Mouse (Mus musculus) embryonic facial prominence, embryonic 15.5 days (tissue): ENCODE results near the gene Eif2d. TPM values are rescaled to one million over a fixed set of nuclear protein-coding genes. Genes with fewer than 3 reads are reported as not detected.

ENCODE experiments used
- ATAC-seq: fragments of 200-750 bp; cut with Nextera tagmentation; 2 replicates; pipeline ENCODE4 v1.8.0; 2017; ENCODE audit warnings: low read depth, moderate TSS enrichment; ENCODE audit not compliant: insufficient number of reproducible peaks, low FRiP score, low TSS enrichment
- H3K27ac ChIP-seq: fragments of 300-500 bp; sonication (generic); replicated peaks from 2 replicates; pipeline ENCODE4 v1.5.1; 2015; ENCODE audit warnings: mild to moderate bottlenecking, inconsistent platforms
- H3K27me3 ChIP-seq: fragments of 300-500 bp; sonication (generic); 2 replicates; pipeline ENCODE4 v1.6.1; 2015; ENCODE audit warnings: inconsistent platforms
- H3K36me3 ChIP-seq: fragments of 300-500 bp; sonication (generic); 2 replicates; pipeline ENCODE4 v1.6.1; 2015; ENCODE audit warnings: mild to moderate bottlenecking, inconsistent platforms
- H3K4me1 ChIP-seq: fragments of 300-500 bp; sonication (generic); 2 replicates; pipeline ENCODE4 v1.6.1; 2015; ENCODE audit warnings: inconsistent platforms
- H3K4me2 ChIP-seq: fragments of 300-500 bp; sonication (generic); replicated peaks from 2 replicates; pipeline ENCODE4 v1.6.1; 2015; ENCODE audit warnings: mild to moderate bottlenecking, inconsistent platforms
- H3K4me3 ChIP-seq: fragments of 300-500 bp; sonication (generic); replicated peaks from 2 replicates; pipeline ENCODE4 v1.5.1; 2015; ENCODE audit warnings: mild to moderate bottlenecking, inconsistent platforms
- H3K9ac ChIP-seq: fragments of 300-500 bp; sonication (generic); 2 replicates; pipeline ENCODE4 v1.6.1; 2015; ENCODE audit warnings: inconsistent platforms
- H3K9me3 ChIP-seq: fragments of 300-500 bp; sonication (generic); replicated peaks from 2 replicates; pipeline ENCODE4 v1.6.1; 2016; ENCODE audit warnings: inconsistent platforms
- WGBS: fragments of 180-500 bp; shearing (Covaris S2); methylation state at CpG from one replicate; pipeline ENCODE4 v1.1.7; 2015; 5-methylcytosine and 5-hydroxymethylcytosine counted together
- polyA plus RNA-seq: library from polyadenylated mRNA; unstranded; fragments of >200 nt; fragmentation: Nextera tagmentation; extraction: Ambion mirVana; gene quantifications from 2 replicates; pipeline ENCODE4 v1.2.1, GENCODE M21; 2015

Eif2d gene
- 59.2 and 66.0 TPM in 2 replicates for polyA plus RNA-seq

DNA sequence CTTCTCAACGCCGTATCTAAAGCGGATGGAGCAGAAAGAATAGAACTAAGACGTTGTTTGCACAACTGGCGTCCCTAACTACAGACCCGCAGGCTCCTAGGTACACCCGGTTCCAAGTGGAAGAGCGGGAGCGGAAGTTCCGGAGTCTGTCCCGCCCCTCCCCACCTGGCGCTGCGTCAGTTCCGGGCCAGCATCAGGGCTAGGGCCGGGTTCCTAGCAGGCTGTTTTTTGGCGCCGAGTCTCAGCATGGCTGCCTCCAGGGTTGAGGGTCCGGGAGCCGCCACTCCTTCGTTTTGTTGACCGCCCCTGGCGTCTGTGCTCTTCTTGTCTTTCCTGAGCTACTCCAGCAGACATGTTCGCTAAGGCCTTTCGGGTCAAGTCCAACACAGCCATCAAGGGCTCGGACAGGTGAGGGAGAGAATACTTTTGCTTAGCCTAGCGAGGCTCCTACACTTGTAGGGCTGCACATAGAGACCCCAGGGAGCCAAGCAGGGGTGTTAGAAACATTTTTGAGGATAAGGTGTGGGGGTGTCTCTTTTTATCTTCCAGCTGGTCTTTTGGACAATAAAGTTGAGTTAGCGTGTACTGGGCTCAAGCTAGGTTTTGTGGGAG, at the start of gene Eif2d:
TSS of gene Eif2d (plus strand) at position 164 of the 612 bp plus-strand sequence.
- Histone ChIP-seq H3K9me3 (no peaks in the 10 kb centered on the region), H3K9ac (peak within 1 kb of the TSS; percentile 78), H3K36me3 (peaks cover 3% of the 10 kb centered on the region), H3K4me3 (peak within 1 kb of the TSS; percentile 83), H3K4me2 (peak within 1 kb of the TSS; percentile 83), H3K27me3 (no peaks in the 10 kb centered on the region), H3K27ac (peak within 1 kb of the TSS; percentile 58; the same call in 1 of the 2 replicates), H3K4me1 (peaks cover 15% of the 10 kb centered on the region; the same call in 1 of the 2 replicates)
- under 1% methylated on average over 27 of the region's 27 CpGs for WGBS
- ATAC-seq: peak; percentile 96

DNA sequence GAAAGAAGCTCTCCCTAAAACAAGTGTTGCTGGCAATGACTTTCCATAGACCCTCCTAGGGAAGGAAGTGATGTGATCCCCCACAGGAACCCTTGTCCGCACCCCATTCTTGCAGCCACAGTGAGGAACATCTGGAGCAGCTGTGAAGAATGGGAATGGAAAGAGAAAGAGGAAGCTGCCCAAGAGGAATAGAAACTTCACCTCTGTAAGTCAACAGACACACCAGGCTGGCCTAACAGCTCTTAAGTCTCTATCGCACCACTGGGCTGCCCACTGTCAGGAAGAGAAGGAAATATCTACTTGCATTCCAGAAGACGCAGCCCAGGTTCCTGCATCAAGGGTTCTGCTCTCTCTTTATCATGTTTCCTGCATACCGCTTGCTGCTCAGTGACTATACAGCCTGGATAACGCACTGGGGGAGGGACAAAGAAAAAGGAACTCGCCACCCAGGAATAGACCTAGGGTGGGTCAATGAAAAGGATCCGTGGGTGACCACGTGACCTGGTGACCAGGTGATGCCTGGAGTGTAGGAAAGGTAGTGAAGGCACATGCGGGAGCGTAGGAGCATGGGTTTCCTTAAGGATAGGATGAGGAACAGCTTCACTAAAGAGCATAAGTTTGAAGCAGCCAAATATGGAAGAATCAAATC, 49.1 kb upstream of the Eif2d start:
- Histone ChIP-seq H3K27me3 (no peaks in the 10 kb centered on the region), H3K36me3 (no peaks in the 10 kb centered on the region), H3K4me1 (peaks cover 10% of the 10 kb centered on the region), H3K27ac (no peak overlapping the region), H3K9ac (no peak overlapping the region), H3K4me2 (no peak overlapping the region), H3K4me3 (no peak overlapping the region), H3K9me3 (no peaks in the 10 kb centered on the region)
- WGBS: 82% methylated on average over 10 of the region's 10 CpGs
- no peak for ATAC-seq

DNA sequence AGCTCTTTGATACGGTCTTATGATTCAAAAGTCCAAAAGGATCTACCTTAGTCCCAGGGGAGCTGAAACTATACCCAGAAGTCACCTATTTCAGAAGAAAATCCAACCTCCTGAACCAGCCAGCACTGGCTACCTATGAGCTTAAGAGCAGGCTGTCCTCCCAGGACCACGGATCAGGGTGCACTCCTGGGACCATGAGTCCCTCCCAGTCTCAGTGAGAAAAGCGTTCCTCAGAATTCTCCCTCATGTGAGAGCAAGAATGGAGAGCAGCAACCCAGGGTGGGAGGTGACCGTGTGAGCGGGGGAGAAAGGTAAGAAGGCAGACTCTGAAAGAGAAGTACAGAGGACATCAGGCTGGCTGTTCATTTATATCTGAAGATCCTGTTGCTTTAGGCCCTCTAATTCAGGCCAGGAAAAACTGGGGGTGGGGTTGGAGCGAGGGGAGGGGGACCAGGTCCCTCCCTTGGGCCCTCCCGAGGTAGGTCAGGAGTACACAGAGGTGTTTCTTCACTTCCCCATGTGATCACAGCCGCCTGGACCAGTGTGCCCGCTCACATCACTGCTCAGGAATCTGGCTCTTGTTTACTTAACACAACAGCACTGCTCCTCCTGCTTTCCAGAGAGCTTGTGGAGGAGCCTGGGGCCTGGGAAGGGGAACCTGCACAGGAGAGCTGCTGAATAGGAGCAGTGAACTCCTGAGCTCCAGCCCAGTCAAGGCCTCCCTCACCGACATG, 45.2 kb upstream of the Eif2d start:
- WGBS: 48% methylated on average over 10 of the region's 10 CpGs
- no peak overlapping the region for H3K4me2 ChIP-seq
- no peak overlapping the region for H3K4me3 ChIP-seq
- H3K27me3 ChIP-seq: no peaks in the 10 kb centered on the region
- H3K27ac ChIP-seq: peak overlapping the region; percentile 82
- ATAC-seq: peak; percentile 81
- no peaks in the 10 kb centered on the region for H3K36me3 ChIP-seq
- no peak overlapping the region for H3K9ac ChIP-seq
- no peaks in the 10 kb centered on the region for H3K9me3 ChIP-seq
- H3K4me1 ChIP-seq: peaks cover 27% of the 10 kb centered on the region

DNA sequence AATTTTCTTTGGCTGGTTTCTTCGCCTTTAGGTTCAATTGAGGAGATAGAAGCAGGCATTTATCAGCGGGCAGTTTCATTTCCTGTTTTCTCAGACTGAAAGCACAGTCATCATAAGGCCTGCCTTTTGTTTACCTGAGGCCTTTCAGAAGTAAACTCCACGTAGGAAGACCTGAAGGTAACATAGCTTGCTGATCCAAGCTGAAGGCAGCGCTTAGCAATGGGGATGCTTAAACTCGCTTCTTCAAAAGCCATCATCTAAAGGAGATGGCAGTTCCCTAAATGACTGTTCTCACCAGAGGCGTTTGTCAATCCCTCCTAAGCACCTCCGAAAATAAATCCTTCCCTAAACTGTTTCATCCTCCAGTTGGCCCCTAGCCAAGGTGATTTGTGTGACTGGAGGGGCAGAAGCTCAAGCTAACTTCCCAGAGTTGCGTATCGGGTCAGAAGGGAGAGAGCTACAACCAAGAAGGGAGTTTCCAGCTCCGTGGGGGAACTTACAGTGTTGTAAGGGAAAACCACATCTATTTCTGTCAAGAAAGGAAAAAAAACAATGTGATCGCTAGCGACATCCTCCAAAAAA, 42.4 kb upstream of the Eif2d start:
- WGBS: 46% methylated on average over 12 of the region's 12 CpGs
- H3K4me1 ChIP-seq: peaks cover 30% of the 10 kb centered on the region
- no peak overlapping the region for H3K4me3 ChIP-seq
- H3K27me3 ChIP-seq: no peaks in the 10 kb centered on the region
- peak overlapping the region; percentile 68 for H3K27ac ChIP-seq
- no peaks in the 10 kb centered on the region for H3K36me3 ChIP-seq
- no peaks in the 10 kb centered on the region for H3K9me3 ChIP-seq
- H3K9ac ChIP-seq: no peak overlapping the region
- H3K4me2 ChIP-seq: peak overlapping the region; percentile 12; the same call in 1 of the 2 replicates
- ATAC-seq: no peak

DNA sequence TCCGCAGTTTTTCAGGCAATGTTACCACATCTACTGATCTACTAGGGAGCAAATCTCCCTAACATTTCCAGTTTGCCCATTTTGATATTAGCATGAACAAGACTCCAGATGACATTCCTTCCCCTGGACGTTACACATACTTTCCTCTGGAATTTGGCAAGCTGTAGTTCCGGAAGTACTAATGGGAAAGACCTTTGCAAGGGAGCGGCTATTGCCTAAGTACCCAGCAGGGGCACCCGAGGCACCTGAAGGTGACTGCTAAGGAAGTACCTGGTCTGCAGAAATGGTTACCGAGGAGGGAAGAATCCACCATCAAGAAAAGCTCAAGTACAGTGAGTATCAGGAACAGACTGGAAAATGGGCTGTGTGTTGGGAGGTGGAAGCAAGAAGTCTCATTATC, 40.4 kb upstream of the Eif2d start:
- ATAC-seq: no peak

DNA sequence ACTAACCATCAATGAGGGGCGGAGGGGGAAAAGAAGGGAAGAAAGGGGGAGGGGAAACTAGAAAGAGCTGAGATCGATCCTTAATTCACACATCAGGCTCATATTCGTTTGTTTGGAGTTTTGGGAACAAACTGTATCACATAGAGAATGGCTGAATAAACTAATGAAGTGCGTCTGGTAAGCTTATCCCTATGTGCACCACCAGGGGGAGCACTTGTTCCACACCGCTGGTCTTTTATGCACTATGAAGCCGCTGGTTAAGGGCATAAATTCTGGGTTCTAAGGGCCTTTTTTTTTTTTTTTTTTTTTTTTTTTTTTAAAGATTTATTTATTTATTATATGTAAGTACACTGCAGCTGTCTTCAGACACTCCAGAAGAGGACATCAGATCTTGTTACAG, 37.0 kb upstream of the Eif2d start:
- Histone ChIP-seq H3K9me3 (no peaks in the 10 kb centered on the region), H3K27me3 (no peaks in the 10 kb centered on the region), H3K9ac (no peak overlapping the region), H3K27ac (no peak overlapping the region), H3K36me3 (no peaks in the 10 kb centered on the region), H3K4me1 (peaks cover 22% of the 10 kb centered on the region), H3K4me3 (no peak overlapping the region), H3K4me2 (no peak overlapping the region)
- ATAC-seq: no peak; the same call in 1 of the 2 replicates
- WGBS: 11% methylated on average over 6 of the region's 6 CpGs

More for the DNA sequence above, 40.4 kb upstream of the Eif2d start:
- Histone ChIP-seq H3K27me3 (no peaks in the 10 kb centered on the region), H3K9me3 (no peaks in the 10 kb centered on the region), H3K27ac (no peak overlapping the region), H3K36me3 (no peaks in the 10 kb centered on the region), H3K4me3 (no peak overlapping the region), H3K4me2 (no peak overlapping the region), H3K4me1 (peaks cover 37% of the 10 kb centered on the region), H3K9ac (no peak overlapping the region)
- 27% methylated on average over 6 of the region's 6 CpGs for WGBS

DNA sequence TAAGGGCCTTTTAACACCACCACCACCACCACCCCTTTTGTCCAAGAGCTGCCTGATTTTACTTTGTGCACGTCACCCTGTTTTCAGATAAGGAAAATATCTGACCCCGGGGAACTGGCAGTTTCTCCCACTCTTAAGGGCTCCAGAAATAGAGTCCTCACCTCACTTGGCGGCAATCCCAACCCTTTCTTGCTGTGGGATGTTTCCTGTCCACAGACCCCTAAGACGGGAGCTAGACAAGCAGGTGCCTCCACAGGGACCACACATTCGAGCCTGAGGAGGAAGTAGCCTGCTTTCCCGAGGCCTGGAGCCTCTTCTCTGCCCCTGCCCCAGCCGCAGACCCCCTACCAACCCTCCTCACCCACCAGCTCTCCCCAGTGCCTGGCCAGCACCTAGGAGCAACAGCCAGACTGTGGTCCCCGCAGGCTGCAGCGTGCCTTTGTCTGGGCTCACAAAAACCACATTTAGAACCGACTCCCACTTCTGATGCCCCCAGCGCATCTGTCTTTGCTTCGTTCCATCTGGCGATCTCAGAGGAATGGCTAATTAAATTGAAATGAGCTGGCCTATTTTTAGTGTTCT, 36.5 kb upstream of the Eif2d start:
- Histone ChIP-seq H3K4me2 (no peak overlapping the region), H3K9ac (no peak overlapping the region), H3K9me3 (no peaks in the 10 kb centered on the region), H3K4me3 (no peak overlapping the region), H3K36me3 (no peaks in the 10 kb centered on the region), H3K27me3 (no peaks in the 10 kb centered on the region), H3K4me1 (peaks cover 16% of the 10 kb centered on the region), H3K27ac (no peak overlapping the region)
- ATAC-seq: no peak
- WGBS: 35% methylated on average over 13 of the region's 13 CpGs

DNA sequence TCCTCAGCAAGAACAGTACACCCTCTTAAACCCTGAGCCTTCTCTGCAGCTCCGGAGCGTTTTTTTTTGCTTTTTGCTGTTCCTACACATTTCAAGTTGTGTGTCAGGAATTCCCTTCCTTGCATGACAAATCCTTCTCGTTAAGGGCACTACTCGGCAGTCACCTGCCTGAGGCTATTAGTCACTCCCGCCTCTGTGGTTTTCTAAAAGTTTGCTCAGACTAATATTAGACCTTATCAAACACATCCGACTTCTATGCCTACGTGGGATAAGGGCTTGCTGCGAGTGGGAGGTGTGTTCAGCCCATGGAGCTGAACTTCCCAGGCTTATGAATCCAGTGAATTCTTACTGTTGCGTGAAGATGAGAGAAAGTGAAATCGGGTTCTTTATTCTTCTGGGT, 34.5 kb upstream of the Eif2d start:
- no peaks in the 10 kb centered on the region for H3K36me3 ChIP-seq
- WGBS: 40% methylated on average over 10 of the region's 10 CpGs
- no peak for ATAC-seq

DNA sequence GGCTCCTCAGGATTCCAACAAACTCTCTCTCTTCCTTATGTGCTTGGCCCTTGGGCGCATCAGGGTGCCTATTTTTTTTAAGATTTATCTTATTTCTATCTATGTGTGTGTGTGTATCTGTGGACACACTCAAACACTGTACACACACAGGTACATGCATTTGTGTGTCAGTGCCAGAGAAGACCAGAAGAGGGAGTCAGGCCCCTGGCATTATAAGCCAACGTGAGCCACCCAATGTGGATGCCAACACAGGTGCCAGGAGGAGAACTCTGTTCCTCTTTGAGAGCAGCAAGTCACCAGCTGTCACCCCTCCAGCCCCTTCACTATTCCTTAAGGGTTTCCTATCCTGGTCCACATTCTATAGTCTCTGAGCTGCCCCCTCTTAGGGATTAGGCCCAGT, 34.0 kb upstream of the Eif2d start:
- H3K4me2 ChIP-seq: no peak overlapping the region
- WGBS: 72% methylated on average over 2 of the region's 2 CpGs
- no peak for ATAC-seq
- peaks cover 9% of the 10 kb centered on the region for H3K4me1 ChIP-seq
- no peaks in the 10 kb centered on the region for H3K9me3 ChIP-seq
- H3K36me3 ChIP-seq: no peaks in the 10 kb centered on the region
- H3K27ac ChIP-seq: no peak overlapping the region
- no peaks in the 10 kb centered on the region for H3K27me3 ChIP-seq
- H3K9ac ChIP-seq: no peak overlapping the region
- H3K4me3 ChIP-seq: no peak overlapping the region

More for the DNA sequence above, 34.5 kb upstream of the Eif2d start:
- H3K27ac ChIP-seq: no peak overlapping the region
- no peak overlapping the region for H3K4me3 ChIP-seq
- peaks cover 9% of the 10 kb centered on the region for H3K4me1 ChIP-seq
- H3K9ac ChIP-seq: no peak overlapping the region
- H3K27me3 ChIP-seq: no peaks in the 10 kb centered on the region
- no peaks in the 10 kb centered on the region for H3K9me3 ChIP-seq
- H3K4me2 ChIP-seq: no peak overlapping the region

DNA sequence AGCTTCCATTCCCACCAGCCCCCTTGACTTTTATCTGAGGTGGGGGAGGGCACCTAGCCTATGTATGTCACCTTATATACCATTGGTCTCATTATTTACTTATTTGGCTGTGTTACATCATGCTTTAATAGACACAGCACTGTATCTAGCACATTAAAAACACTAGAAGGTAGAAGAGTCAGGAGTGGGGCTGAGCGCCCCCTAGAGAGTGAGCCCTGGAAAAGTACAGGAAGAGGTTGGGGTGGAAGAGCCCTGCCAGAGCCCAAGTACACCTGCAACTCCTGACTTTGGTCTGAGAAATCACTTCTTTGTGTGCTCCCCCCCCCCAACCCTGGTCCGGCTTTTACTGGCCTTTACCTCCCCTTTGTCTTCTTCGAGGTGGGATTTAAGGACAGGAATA, 31.0 kb upstream of the Eif2d start:
- Histone ChIP-seq H3K9me3 (no peaks in the 10 kb centered on the region), H3K27me3 (no peaks in the 10 kb centered on the region), H3K4me2 (no peak overlapping the region), H3K4me3 (no peak overlapping the region), H3K36me3 (no peaks in the 10 kb centered on the region), H3K9ac (no peak overlapping the region), H3K4me1 (0 out of 2 replicates have a peak, but pooled peaks cover 1% of the 10 kb centered on the region), H3K27ac (no peak overlapping the region)
- WGBS: 38% methylated on average over 3 of the region's 3 CpGs
- ATAC-seq: no peak
